Mouse (Mus musculus): ENCODE results near the gene Mybbp1a. TPM values are rescaled to one million over a fixed set of nuclear protein-coding genes. Genes with fewer than 3 reads are reported as not detected.
"Not testable (repeated sequence)": the region's sequence is repeated elsewhere in the genome, so short reads cannot be mapped to it uniquely, and the experiment has no call there.

The Mybbp1a gene
- total RNA-seq, 2 experiments from 2014 or later, result 35.4 to 62.4 TPM

DNA sequence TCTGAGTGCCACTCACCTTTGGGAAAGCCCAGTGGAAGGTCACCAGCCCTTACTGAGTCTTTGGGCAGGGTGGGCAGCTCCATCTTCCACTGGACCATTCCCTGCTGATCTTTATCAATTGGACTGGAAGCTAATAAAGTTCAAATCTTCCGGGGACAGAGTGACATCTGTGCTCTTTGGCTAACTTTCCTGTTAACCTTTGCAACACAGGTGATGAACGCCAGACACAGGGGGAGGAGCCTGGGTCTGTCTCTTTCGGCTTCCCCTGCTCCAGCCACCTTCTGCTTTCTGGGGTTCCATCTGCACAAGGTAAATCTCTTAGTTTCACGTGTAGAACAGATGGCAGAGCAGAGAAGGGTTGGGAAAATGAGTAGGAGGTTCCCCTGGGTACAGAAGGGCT is 2.7 kb upstream of the Mybbp1a start:
- ATAC-seq (ENCODE audit: poor library complexity, severe bottlenecking), result no peak

DNA sequence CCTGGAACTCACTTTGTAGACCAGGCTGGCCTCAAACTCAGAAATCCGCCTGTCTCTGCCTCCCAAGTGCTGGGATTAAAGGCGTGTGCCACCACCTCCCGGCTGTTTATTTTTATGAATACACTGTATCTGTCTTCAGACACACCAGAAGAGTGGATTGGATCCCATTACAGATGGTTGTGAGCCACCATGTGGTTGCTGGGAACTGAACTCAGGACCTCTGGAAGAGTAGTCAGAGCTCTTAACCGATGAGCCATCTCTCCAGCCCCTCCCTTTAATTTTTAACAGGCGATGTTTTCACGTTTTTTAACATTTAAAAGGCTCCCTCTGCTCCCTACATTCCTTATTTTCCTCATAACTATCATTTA is 574 bp upstream of the Mybbp1a start:
- not testable (repeated sequence) for ATAC-seq (ENCODE audit: poor library complexity, severe bottlenecking)

DNA sequence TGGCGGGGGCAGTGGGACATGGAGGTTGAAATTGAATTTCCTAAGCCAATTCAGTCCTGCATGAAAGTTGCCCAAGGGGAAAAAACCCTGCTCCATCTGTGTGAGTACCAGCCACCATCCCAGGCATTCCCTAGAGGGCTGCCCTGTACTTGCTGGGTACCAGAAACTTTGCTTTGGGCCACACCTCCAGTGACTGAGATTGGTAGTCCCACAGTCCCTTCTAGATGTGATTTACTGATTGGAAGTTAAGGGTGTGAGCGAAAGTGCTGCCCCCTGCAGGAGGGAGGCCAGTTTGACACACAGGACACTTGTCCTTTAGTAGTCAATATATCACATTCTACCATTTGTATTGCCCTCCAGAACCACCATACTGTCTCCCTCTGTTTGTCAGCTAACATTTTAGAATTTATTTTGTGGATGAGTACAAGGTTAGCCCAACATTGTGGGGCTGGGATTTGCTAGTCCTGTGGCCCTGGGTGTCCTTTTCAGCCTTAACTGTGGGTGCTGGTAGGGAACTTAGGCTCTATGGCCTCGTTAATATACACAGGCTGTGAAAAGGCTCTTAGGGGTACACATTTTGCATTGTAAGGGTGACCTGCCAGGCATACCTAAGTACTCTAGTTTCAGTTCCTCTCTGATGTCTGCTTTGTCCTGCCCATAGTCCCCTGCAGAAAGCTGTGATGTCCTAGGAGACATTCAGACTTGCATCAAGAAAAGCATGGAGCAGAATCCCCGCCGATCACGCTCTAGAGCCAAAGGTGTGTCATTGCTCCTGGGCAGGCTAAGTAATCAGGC is 5.4 kb downstream of the Mybbp1a start:
- ATAC-seq (ENCODE audit: poor library complexity, severe bottlenecking), result peak; percentile 72

DNA sequence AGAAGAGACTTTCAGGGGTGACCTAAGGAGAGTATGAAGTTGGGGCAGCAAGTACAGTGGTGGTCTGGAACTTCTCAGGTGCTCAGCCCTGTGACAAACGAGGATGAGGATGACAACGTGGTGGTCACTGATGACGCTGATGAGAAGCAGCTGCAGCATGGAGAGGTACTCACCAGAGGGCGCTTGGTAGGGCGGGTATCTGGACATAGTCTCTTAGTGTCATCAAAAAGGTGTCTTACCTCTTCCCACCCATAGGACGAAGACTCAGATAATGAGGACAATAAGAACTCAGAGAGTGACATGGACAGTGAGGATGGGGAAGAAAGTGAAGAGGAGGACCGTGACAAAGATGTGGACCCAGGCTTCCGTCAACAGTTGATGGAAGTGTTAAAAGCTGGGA is 6.3 kb downstream of the Mybbp1a start:
- ATAC-seq (ENCODE audit: poor library complexity, severe bottlenecking), result 0 out of 2 replicates have a peak, but pooled peaks have one; percentile 22

DNA sequence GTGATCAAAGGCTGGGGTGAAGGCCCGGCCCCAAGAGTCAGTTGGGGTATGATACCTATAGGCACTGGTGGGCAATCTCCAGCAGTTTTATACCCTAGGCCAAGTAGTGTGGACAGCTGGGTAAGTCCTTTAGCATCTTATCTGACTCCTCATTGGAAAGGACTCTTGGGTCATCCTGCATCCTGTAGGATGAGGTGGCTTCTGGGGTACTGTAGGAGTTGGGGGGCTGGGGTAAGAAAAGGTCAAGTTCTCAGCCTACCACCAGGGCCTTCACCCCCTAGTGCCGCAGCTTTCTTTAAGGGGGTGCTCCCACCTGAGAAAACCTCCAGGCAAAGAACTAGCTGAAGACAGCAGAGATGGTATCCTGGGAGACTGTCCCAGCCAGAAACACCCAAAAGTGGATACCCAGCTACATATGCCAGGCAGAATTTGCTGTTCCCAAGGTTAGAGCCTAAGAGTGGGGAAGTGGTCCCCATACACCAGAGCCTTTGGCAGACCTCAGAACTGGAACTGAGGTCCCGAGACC is 11.0 kb downstream of the Mybbp1a start:
- ATAC-seq (ENCODE audit: poor library complexity, severe bottlenecking), result no peak

DNA sequence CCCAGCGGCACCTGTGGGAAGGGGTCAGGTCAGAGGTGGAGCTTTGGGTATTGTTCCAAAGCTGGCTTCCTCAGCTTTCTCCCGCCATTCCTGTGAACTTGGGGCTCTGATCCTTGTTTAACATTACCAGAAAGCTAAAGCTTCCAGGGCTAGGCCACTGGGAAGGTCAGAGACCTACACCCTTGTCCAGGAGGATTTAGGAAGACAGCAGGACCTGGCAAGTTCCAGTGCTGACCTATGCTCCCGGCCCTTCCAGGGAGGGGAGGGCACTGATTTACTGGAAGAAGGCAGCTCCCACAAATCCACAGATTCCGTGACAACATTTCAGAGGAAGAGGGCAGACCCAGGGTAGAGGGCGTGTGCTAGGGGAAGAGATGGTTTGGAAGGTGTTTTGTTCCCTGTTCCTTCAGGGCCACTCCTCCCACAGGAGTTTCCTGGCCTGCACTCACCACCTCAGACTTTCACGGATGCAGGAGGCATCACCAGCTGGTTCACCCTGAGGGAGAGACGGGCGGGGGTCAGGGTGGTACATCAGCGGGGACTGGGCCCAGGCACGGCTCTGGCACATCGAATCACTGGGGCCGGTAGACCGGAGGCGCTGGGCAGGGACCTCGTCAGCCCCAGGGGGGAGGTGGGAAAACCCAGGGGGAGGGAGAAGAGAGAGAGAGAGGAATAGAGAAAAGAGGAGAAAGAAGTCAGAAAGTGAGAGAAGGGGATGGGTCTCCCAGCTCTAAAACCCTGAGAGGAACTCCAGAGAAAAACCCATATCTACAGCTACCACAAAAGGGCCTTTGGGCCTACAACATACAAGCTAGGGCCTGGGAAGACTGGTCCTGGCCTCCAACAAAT is 12.2 kb downstream of the Mybbp1a start:
- ATAC-seq (ENCODE audit: poor library complexity, severe bottlenecking), result no peak

DNA sequence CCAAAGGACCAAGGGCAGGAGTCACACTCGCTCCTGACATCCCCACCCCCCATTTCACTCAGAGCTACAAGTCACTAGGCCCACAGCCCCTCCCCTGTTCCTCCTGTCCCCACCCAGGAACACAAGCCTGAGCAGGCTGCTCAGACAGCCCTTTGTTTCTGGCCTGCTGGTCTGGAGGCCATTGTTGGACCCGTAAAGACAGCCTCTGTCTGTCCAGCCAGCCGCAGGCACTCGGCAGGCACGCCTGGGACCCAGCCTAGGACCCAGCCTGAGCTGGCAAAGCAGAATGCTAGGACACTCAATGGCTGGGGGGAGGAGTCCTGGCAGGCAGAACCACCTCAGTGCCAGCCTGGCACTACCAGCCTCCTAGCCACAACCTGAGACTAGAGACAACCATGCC is 14.5 kb downstream of the Mybbp1a start:
- no peak for ATAC-seq (ENCODE audit: poor library complexity, severe bottlenecking)

DNA sequence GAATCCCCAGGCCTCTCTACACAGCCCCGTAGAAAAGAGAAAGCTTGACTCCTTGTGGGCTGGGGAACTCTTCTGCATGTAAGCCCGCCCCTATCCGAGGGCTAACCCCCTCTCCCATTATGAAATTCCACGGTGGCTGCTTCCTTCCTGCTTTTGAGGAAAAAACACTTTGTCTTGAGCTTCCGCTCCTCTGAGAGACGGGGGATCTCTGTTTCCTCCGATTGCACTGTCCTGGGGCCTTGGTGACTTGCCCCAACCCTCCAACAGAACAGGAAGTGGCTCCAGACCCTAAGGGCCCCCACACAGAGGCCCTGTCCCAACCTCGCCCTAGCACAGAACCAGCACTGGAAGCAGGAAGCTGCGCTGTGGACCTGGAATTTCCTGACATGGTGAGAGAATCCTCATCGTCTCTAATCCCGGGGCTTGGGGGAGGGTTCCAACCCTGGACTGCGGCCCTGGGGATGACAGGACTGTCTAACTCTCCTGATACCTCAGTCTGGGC is 16.9 kb downstream of the Mybbp1a start:
- ATAC-seq (ENCODE audit: poor library complexity, severe bottlenecking), result peak; percentile 74

DNA sequence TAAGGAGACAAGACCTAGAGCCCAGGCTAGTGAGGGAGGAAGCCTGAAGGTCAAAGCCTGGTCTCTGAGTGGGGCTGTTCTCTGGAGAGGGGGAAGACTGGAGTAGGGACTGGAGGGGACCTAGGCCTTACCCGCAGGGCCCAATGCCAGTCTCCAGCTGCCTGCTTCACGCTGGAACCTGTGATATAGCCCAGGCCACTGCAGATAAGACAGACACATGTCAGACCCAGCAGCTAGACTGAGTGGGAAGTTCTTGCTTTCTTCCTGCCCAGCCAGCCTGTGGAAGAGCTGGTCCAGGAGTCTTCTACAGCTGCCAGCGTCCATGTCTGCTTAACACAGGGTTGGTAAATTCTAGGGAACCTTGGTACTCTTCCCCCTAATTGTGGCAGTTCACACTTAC is 17.3 kb downstream of the Mybbp1a start:
- ATAC-seq (ENCODE audit: poor library complexity, severe bottlenecking), result peak; percentile 23

DNA sequence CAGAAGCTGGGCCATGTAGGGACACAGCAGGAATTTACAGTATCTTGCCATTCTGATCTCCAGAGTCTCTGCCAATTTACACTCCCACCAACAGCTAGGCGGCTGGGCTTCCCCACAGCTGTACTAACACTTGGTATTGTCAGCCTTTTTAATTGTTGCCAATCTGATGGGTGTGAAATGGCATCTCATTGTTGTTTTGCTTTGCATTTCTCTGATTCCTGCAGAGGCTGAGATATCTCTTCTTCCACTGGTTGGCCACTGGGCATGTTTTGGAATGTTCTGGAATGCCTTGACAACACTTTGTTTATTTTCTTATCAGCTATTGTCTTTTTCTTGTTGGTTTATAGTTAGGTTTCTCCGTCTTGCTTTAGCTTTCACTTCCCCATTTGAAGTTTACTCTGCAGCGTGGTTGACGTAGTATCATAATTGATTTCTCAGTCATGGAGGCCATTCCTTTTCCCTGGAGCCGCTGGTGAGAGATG is 20.4 kb downstream of the Mybbp1a start:
- ATAC-seq (ENCODE audit: poor library complexity, severe bottlenecking), result no peak

DNA sequence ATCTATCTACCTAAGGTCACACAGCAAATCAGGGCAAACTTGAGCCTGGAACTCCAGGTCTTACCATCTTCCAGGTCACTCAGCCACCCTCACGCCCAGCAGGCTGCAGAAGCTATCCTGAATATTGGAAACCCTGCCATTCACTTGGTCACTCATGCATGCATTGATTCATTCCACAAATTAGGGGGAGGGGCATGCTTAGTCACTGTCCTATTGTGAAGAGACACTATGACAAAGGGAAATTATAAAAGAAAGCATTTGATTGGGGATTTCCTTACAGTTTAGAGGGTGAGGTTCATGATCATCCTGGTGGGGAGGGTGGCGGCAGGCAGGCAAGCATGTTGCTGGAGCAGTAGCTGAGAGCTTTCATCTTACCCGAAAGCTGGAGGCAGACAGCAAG is 23.7 kb downstream of the Mybbp1a start:
- no peak for ATAC-seq (ENCODE audit: poor library complexity, severe bottlenecking)

DNA sequence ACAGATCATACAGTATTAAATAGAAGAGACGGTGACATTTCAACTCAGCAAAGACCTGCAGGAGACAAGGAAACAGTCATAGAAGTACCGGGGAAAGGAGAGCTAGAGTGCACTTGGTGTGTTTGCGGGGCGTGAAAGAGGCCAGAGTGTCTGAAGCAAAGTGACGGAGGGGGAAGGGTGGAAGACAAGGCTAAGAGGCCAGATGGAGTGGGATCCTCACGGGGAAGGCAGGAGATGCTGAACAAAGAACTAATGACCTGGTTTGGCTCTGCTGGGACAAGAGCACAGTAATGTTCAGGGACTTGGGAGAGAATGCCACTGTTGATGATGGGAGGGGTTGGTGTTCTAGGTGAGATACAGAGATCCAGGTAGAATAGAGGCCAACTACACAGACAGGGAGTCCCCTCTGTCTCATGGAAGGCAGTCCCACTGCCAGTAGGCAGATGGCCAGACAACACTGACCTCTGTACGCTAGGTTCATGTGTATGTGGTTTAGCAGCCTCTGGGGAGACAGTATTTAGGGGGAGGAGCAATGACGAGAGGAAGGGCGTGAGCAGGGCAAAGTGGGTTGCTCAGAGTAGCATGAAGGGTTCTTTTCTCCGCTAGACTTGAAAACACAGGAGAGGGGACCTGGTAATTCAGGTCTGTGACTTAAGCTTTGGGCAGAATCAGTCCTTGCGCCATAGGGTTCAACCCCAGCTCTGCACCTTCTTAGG is 25.0 kb downstream of the Mybbp1a start:
- ATAC-seq (ENCODE audit: poor library complexity, severe bottlenecking), result peak; percentile 65

DNA sequence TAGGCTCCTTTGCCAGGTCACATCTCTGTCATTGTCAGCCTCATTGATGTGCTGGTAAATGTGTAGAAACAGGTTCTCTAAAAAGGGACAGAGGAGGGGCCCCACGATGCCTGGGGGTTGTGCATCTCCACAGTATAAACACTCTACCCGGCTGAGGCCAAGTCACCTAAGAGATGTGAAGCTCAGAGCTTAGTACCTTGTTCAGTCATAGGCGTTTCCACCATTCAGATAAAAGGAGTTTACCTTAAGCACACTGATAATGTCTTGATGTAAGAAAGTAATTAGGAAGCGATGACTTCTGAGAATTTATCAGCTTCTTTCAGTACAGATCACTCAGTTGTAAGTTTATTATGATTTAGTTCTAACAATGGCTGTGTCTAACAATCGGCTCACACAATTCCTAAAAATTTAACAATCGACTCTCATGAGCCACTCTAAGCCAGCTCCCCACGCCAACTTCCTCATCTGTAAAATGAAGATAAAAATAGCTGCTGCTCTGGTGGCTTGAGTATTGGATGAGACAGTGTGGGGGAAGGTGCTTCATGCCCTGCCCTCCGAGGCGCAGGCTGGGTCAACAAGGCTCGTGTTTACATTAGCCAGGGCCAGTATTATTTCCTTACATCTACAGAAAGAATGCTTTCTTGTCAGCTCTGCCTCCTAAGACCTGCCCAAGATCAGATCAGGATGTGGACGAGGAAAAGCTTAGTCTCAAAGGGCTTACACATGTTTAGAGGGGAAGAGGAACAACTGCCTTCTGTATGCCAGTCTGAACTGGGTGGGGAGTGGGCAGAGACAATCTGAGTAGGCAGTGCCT is 25.7 kb downstream of the Mybbp1a start:
- ATAC-seq (ENCODE audit: poor library complexity, severe bottlenecking), result peak; percentile 76

DNA sequence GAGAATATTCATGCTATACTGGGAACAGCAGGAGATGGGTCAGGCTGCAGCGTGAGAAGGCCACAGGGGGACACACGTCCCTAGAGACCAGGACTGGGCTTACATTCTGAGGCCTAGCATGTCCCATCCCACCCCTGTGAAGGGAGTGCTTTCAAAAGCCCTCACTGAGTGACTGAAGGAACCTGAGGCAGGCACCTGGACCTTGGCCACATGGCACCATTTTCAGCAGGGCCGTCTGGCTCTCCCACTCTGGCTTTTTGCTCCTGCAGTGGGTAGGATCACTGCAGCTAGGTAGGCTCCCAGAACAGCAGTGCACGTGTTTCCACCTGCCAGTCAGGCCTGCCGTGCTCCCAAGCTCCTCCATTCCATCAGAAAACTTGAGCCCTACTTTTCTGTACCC is 27.4 kb downstream of the Mybbp1a start:
- no peak for ATAC-seq (ENCODE audit: poor library complexity, severe bottlenecking)

DNA sequence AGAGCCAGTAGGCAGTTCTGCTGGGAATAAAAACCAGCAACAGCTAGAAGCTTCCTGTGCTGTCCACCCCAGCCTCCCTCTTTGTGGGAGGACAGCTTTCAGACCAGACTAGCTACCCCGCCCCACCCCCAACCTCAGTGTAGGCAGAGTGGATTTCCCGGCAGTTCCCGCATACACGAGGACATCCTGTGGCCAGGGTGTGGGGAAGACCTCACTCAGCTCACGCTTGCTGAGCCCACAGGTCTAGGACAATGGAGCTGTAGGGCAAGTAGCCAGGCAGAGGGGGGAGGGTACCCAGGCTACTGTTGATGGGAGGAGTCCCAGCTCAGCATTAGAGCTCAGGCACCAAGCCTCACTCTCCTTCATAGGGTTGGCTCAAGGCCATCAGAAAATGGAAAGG is 28.1 kb downstream of the Mybbp1a start:
- ATAC-seq (ENCODE audit: poor library complexity, severe bottlenecking), result no peak

DNA sequence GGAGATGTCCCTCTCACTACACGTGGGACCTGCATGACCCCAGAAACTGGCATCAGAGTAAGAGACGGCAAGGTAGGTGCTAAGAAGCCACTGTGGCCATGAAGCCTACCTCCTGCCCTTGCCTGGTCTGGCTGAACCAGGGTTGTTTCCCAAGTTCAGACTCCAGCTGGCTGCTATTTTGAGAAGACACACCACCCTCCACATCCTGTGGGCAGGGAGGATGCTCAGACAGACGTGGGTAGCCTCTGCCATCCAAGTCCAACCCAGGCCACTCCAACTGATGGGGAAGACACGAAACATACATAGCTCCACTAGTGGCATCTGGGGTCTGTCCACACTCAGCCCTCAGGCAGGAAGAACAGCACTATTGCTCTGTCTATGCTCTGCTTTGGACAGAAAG is 28.8 kb downstream of the Mybbp1a start:
- no peak for ATAC-seq (ENCODE audit: poor library complexity, severe bottlenecking)

DNA sequence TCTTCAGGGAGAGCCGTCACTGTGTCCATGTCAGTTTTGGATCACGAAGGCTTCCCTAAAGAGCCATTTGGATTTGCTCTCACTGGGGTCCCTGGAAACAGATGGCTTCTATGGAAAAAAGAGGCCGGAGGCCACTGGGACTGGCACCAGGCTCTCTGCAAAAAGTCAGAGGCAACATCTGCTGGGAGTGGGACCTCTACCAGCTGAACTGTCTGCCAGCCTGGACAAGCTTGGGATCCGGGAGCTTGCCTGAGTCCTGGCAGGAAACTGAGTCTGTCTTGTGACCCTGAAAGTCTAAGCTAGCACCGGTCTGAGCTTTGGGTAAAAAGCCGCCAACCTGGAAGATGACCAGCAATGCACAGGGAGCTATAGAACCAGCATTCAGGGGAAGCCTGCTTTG is 30.2 kb downstream of the Mybbp1a start:
- ATAC-seq (ENCODE audit: poor library complexity, severe bottlenecking), result no peak

DNA sequence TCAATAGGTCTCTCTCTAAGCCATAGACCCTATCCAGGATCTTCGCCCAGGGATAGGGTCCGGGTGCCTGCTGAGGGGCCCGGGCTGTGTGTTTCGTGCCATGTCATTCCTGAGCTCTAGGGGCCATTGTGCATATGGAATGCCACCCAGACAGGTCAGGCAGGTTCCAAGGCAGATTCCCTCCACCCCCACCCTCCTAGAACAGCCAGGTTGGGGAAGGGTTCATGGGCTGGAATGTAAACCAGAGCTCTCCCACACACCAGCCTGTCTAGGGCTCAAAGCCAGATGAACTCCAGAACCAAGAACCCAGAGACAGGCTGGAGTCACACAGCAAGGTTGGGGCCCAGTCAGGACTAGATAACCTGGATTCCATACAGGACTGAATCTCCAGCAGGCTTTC is 32.4 kb downstream of the Mybbp1a start:
- no peak for ATAC-seq (ENCODE audit: poor library complexity, severe bottlenecking)

DNA sequence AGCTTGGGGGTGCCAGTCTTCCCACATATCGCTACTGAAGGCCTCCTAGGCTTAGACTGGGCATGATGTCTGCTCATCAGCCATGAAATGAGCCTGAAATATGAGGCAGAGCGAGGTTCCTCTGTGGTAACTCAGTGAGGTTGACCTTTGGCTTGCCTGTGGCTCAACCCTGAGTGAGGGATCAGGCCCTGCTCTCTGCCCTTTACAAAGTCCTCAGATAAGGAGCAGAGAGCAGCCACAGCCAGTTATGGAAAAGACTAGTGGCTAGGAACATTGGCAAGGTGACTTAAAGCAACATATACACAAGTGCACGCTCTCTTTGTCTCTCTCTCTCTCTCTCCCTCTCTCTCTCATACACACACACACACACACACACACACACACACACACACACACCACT is 33.8 kb downstream of the Mybbp1a start:
- no peak for ATAC-seq (ENCODE audit: poor library complexity, severe bottlenecking)

DNA sequence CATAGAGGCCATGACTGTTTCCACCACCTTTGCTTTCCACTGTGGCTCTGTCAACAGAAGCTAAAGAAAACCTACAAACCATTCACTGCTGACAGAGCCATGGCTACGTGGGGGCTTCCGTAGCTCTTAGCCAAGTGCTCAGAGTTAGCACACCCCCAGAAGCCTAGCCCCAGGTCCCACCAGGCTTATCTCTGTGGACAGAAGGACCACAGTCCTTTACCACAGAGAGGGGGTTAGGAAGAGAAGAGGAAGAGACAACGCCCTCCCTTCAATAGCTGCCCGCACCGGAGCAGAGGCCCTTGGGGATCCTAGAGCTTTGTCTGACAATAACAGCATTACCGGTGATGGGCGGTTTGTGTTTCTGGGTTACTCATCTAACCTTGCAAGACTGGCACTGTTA is 34.3 kb downstream of the Mybbp1a start:
- peak; percentile 68 for ATAC-seq (ENCODE audit: poor library complexity, severe bottlenecking)
